Mouse (Mus musculus) MEL (cell line): ENCODE results near the gene Tmem95. TPM values are rescaled to one million over a fixed set of nuclear protein-coding genes. Genes with fewer than 3 reads are reported as not detected.

Experiments
- DNase-seq: peaks from one replicate; pipeline ENCODE4 v3.0.0; 2011; ENCODE audit warnings: low read depth, low spot score
- H3K27ac ChIP-seq: 2 replicates; pipeline ENCODE4 v1.5.1; 2012; ENCODE audit warnings: low read depth, mild to moderate bottlenecking, control low read depth, low read length, moderate library complexity; ENCODE audit not compliant: control insufficient read depth
- H3K27me3 ChIP-seq, 2 experiments: fragments of 150-350 bp in 1 of 2; sonication (generic) in 1 of 2; 2 replicates each; pipeline ENCODE4 v1.6.1; 2012; ENCODE audit warnings: low read length in 2 of 2, mild to moderate bottlenecking in 2 of 2, improper control_type of control experiment in 1 of 2, moderate library complexity in 1 of 2; ENCODE audit not compliant: insufficient read depth in 2 of 2, control insufficient read depth in 1 of 2
- H3K36me3 ChIP-seq, 2 experiments: 2 replicates each; pipeline ENCODE4 v1.6.1; 2012 to 2014; ENCODE audit warnings: low read length in 2 of 2, improper control_type of control experiment in 1 of 2, inconsistent platforms in 1 of 2, mild to moderate bottlenecking in 1 of 2; ENCODE audit not compliant: insufficient read depth in 2 of 2, control insufficient read depth in 1 of 2
- H3K4me1 ChIP-seq, 2 experiments: fragments of 150-350 bp in 1 of 2; sonication (generic) in 1 of 2; 2 replicates each; pipeline ENCODE4 v1.6.1; 2012; ENCODE audit warnings: low read length in 2 of 2, improper control_type of control experiment in 1 of 2, mild to moderate bottlenecking in 1 of 2; ENCODE audit not compliant: insufficient read depth in 2 of 2, control insufficient read depth in 1 of 2
- H3K4me3 ChIP-seq, 2 experiments: fragments of 150-350 bp in 1 of 2; sonication (generic) in 1 of 2; 2 replicates each; pipeline ENCODE4 v1.5.1; 2012; ENCODE audit warnings: low read depth in 2 of 2, low read length in 2 of 2, mild to moderate bottlenecking in 2 of 2, moderate library complexity in 2 of 2, control low read depth in 1 of 2, improper control_type of control experiment in 1 of 2; ENCODE audit not compliant: control insufficient read depth in 1 of 2, insufficient read depth in 1 of 2
- H3K79me2 ChIP-seq: 2 replicates; pipeline ENCODE4 v1.6.1; 2012; ENCODE audit warnings: mild to moderate bottlenecking, low read length, moderate library complexity; ENCODE audit not compliant: control insufficient read depth, poor library complexity, insufficient read depth
- H3K9ac ChIP-seq: 2 replicates; pipeline ENCODE4 v1.6.1; 2012; ENCODE audit warnings: low read depth, mild to moderate bottlenecking, control low read depth, low read length, moderate library complexity; ENCODE audit not compliant: control insufficient read depth, poor library complexity, severe bottlenecking
- H3K9me3 ChIP-seq: fragments of 150-350 bp; sonication (generic); replicated peaks from 2 replicates; pipeline ENCODE4 v1.6.1; 2012; ENCODE audit warnings: mild to moderate bottlenecking, low read length, improper control_type of control experiment, moderate library complexity; ENCODE audit not compliant: insufficient read depth
- BHLHE40 ChIP-seq: IDR thresholded peaks from 2 replicates; pipeline ENCODE4 v1.6.1; 2012; ENCODE audit warnings: low read depth, mild to moderate bottlenecking, inconsistent platforms, low read length, improper control_type of control experiment, borderline replicate concordance
- CHD2 ChIP-seq: IDR thresholded peaks from 2 replicates; pipeline ENCODE4 v1.6.1; 2011; ENCODE audit warnings: low read length, improper control_type of control experiment
- CTCF ChIP-seq, 3 experiments: IDR thresholded peaks in 2 of 3; conservative IDR thresholded peaks in 1 of 3; 2 replicates each; pipeline ENCODE4 v1.5.1; 2011 to 2012; ENCODE audit warnings: low read length in 3 of 3, low read depth in 2 of 3, mild to moderate bottlenecking in 2 of 3, improper control_type of control experiment in 1 of 3, inconsistent platforms in 1 of 3, mixed read lengths in 1 of 3, moderate library complexity in 1 of 3; ENCODE audit not compliant: control insufficient read depth in 1 of 3, insufficient read depth in 1 of 3, poor library complexity in 1 of 3, severe bottlenecking in 1 of 3
- ELF1 ChIP-seq: IDR thresholded peaks from 2 replicates; pipeline ENCODE4 v1.6.1; 2014; ENCODE audit warnings: low read depth, mild to moderate bottlenecking, inconsistent platforms, low read length, improper control_type of control experiment, moderate library complexity
- EP300 ChIP-seq, 2 experiments: IDR thresholded peaks; 2 replicates each; pipeline ENCODE4 v1.6.1; 2011; ENCODE audit warnings: improper control_type of control experiment in 2 of 2, low read length in 2 of 2, low read depth in 1 of 2, mild to moderate bottlenecking in 1 of 2
- ETS1 ChIP-seq: IDR thresholded peaks from 2 replicates; pipeline ENCODE4 v1.6.1; 2012; ENCODE audit warnings: low read depth, mild to moderate bottlenecking, inconsistent platforms, low read length, improper control_type of control experiment, moderate library complexity
- HCFC1 ChIP-seq: IDR thresholded peaks from 2 replicates; pipeline ENCODE4 v1.6.1; 2012; ENCODE audit warnings: low read depth, mild to moderate bottlenecking, inconsistent platforms, low read length, improper control_type of control experiment, moderate library complexity
- JUND ChIP-seq: IDR thresholded peaks from 2 replicates; pipeline ENCODE4 v1.6.1; 2011; ENCODE audit warnings: low read depth, mild to moderate bottlenecking, improper control_type of control experiment, low read length
- KAT2A ChIP-seq: conservative IDR thresholded peaks from 2 replicates; pipeline ENCODE4 v1.6.1; 2012; ENCODE audit warnings: low read depth, low read length, improper control_type of control experiment, inconsistent platforms
- MAFK ChIP-seq: IDR thresholded peaks from 2 replicates; pipeline ENCODE4 v1.6.1; 2011; ENCODE audit warnings: low read depth, mild to moderate bottlenecking, low read length, improper control_type of control experiment, borderline replicate concordance
- MAX ChIP-seq: IDR thresholded peaks from 2 replicates; pipeline ENCODE4 v1.6.1; 2011; ENCODE audit warnings: low read length, improper control_type of control experiment
- MAZ ChIP-seq: IDR thresholded peaks from 2 replicates; pipeline ENCODE4 v1.6.1; 2012; ENCODE audit warnings: low read depth, mild to moderate bottlenecking, inconsistent platforms, low read length, improper control_type of control experiment
- MXI1 ChIP-seq: IDR thresholded peaks from 2 replicates; pipeline ENCODE4 v1.6.1; 2011; ENCODE audit warnings: mild to moderate bottlenecking, low read depth, low read length, improper control_type of control experiment
- MYC ChIP-seq: IDR thresholded peaks from 2 replicates; pipeline ENCODE4 v1.6.1; 2011; ENCODE audit warnings: low read depth, mild to moderate bottlenecking, low read length, improper control_type of control experiment, moderate library complexity
- NELFE ChIP-seq: IDR thresholded peaks from 2 replicates; pipeline ENCODE4 v1.6.1; 2011; ENCODE audit warnings: low read depth, low read length, improper control_type of control experiment
- NRF1 ChIP-seq: IDR thresholded peaks from 2 replicates; pipeline ENCODE4 v1.6.1; 2014; ENCODE audit warnings: low read depth, mild to moderate bottlenecking, inconsistent platforms, low read length, improper control_type of control experiment, moderate library complexity; ENCODE audit not compliant: poor library complexity, insufficient read depth, severe bottlenecking
- POLR2A ChIP-seq, 2 experiments: IDR thresholded peaks; 2 replicates each; pipeline ENCODE4 v1.6.1; 2011 to 2012; ENCODE audit warnings: low read length in 2 of 2, mild to moderate bottlenecking in 2 of 2, control low read depth in 1 of 2, improper control_type of control experiment in 1 of 2, low read depth in 1 of 2, moderate library complexity in 1 of 2; ENCODE audit not compliant: control insufficient read depth in 1 of 2, insufficient read depth in 1 of 2, poor library complexity in 1 of 2
- POLR2AphosphoS2 ChIP-seq: IDR thresholded peaks from 2 replicates; pipeline ENCODE4 v1.6.1; 2011; ENCODE audit warnings: low read length, improper control_type of control experiment
- POLR2AphosphoS5 ChIP-seq: IDR thresholded peaks from 2 replicates; pipeline ENCODE4 v1.6.1; 2012; ENCODE audit warnings: low read depth, borderline replicate concordance, mild to moderate bottlenecking, inconsistent platforms, low read length, moderate library complexity, mixed read lengths
- RCOR1 ChIP-seq: IDR thresholded peaks from 2 replicates; pipeline ENCODE4 v1.6.1; 2012; ENCODE audit warnings: low read depth, mild to moderate bottlenecking, inconsistent platforms, low read length, improper control_type of control experiment
- SIN3A ChIP-seq: IDR thresholded peaks from 2 replicates; pipeline ENCODE4 v1.6.1; 2012; ENCODE audit warnings: low read length, improper control_type of control experiment, inconsistent platforms
- SMC3 ChIP-seq: IDR thresholded peaks from 2 replicates; pipeline ENCODE4 v1.6.1; 2011; ENCODE audit warnings: low read depth, low read length, improper control_type of control experiment
- TAL1 ChIP-seq: IDR thresholded peaks from 2 replicates; pipeline ENCODE4 v1.6.1; 2012; ENCODE audit warnings: mild to moderate bottlenecking, inconsistent platforms, low read length, moderate library complexity, mixed read lengths
- TBP ChIP-seq: IDR thresholded peaks from 2 replicates; pipeline ENCODE4 v1.8.0; 2011; ENCODE audit warnings: low read depth, low read length, improper control_type of control experiment
- TCF12 ChIP-seq: IDR thresholded peaks from 2 replicates; pipeline ENCODE4 v1.6.1; 2014; ENCODE audit warnings: low read depth, mild to moderate bottlenecking, inconsistent platforms, low read length, improper control_type of control experiment, moderate library complexity
- USF1 ChIP-seq: IDR thresholded peaks from 2 replicates; pipeline ENCODE4 v1.6.1; 2014; ENCODE audit warnings: low read depth, mild to moderate bottlenecking, inconsistent platforms, low read length, improper control_type of control experiment, moderate library complexity
- USF2 ChIP-seq, 2 experiments: IDR thresholded peaks; 2 replicates each; pipeline ENCODE4 v1.6.1; 2011 to 2012; ENCODE audit warnings: improper control_type of control experiment in 2 of 2, low read length in 2 of 2, borderline replicate concordance in 1 of 2, inconsistent platforms in 1 of 2, low read depth in 1 of 2, mild to moderate bottlenecking in 1 of 2; ENCODE audit not compliant: insufficient read depth in 1 of 2
- ZKSCAN1 ChIP-seq: IDR thresholded peaks from 2 replicates; pipeline ENCODE4 v1.6.1; 2012; ENCODE audit warnings: low read depth, mild to moderate bottlenecking, inconsistent platforms, low read length, improper control_type of control experiment, moderate library complexity
- ZMIZ1 ChIP-seq: IDR thresholded peaks from 2 replicates; pipeline ENCODE4 v1.6.1; 2012; ENCODE audit warnings: low read depth, mild to moderate bottlenecking, inconsistent platforms, low read length, improper control_type of control experiment, moderate library complexity
- ZNF384 ChIP-seq: IDR thresholded peaks from 2 replicates; pipeline ENCODE4 v1.6.1; 2012; ENCODE audit warnings: low read depth, mild to moderate bottlenecking, inconsistent platforms, low read length, improper control_type of control experiment
- polyA plus RNA-seq, 2 experiments: library from polyadenylated mRNA; stranded (reverse) in 1 of 2; unstranded in 1 of 2; fragments of >175 nt in 1 of 2; fragments of >200 nt in 1 of 2; gene quantifications; 2 replicates each; pipeline versions ENCODE4 v1.2.1 to v1.2.4; 2012; ENCODE audit warnings: low replicate concordance in 2 of 2, low read depth in 1 of 2; ENCODE audit not compliant: insufficient read length in 2 of 2, insufficient read depth in 1 of 2, missing spikeins in 1 of 2
- total RNA-seq: library from RNA; depleted of rRNA; stranded (reverse); fragments of 300-350 nt; gene quantifications from 2 replicates; pipeline ENCODE4 v1.2.3, GENCODE M21; 2012

Gene Tmem95
- total and polyA plus RNA-seq, 3 experiments, result not detected

DNA sequence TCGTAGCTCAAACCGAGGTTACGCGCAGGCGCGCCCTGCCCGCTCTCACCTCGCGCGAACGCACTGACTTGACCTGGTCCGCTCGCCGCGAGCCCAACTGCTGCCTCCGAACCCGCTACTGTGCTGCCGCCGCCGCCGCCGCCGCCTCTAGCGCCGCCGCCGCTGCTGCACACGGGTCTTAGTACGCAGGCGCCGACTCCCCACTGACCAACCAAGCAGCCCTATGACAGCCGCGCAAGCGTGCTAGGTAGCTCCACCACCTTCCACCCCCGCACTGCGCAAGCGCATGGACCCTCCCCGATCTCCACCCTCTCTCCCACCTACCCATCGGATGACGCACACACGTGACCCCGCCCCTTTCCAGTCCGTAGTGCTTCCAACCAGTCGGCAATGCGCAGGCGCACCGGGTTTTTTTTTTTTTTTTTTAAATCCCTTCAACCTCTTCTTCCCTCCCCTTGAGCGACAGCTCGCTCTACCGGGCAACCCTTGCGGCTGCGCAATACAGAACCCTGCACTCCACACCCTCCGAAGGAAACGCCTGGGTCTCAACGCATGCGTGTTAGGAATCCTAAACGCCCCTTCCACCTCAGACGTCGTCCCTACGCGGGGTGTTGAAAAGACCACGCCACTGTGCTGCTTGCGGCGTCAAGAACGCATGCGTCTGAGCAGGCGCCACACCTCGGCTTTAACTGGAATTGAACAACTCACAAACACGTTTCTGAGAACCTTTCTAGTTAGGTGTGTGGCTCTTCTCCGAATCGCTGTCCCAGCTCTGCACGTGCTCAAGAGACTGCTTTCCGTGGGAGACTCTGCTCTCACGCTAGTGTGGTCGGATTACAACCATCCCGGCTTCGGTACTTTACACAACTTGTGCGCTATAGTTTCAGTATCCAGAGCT is 43.5 kb upstream of the Tmem95 start, which contains the start of gene Eif5a:
TSS of gene Eif5a (minus strand) at position 845 of the 898 bp plus-strand sequence.
- Histone ChIP-seq H3K27me3 (no peaks in the 10 kb centered on the region), H3K79me2 (peaks cover 42% of the 10 kb centered on the region), H3K4me1 (peaks cover 13 to 35% of the 10 kb centered on the region in 2 experiments), H3K9ac (peak within 1 kb of the TSS; percentile 89), H3K4me3 (peak within 1 kb of the TSS; percentile 77 to 96), H3K27ac (peak within 1 kb of the TSS; percentile 98), H3K36me3 (peaks cover 22 to 46% of the 10 kb centered on the region in 2 experiments), H3K9me3 (no peaks in the 10 kb centered on the region)
- peak; percentile 100 for DNase-seq
- TF ChIP-seq NRF1 (peak; percentile 80), HCFC1 (peak; percentile 84; the same call in 1 of the 2 replicates), MAX (peak; percentile 98), POLR2AphosphoS2 (peak; percentile 99), MAZ (peak; percentile 56), SMC3 (peak; percentile 21; the same call in 1 of the 2 replicates), CHD2 (no peak), KAT2A (no peak; the same call in 1 of the 2 replicates), ELF1 (peak; percentile 67), TCF12 (peak; percentile 70), MAFK (no peak), ETS1 (peak; percentile 58), USF2 (IDR thresholded peaks at IDR 0.05; ENCODE audit: borderline replicate concordance in 1 of 2, insufficient read depth in 1 of 2, low read depth in 1 of 2, low read length in 2 of 2) (peak; percentile 67 to 86; a peak in 3 of 4 replicates), TAL1 (no peak), MXI1 (peak; percentile 98), TBP (peak; percentile 86), EP300 (IDR thresholded peaks at IDR 0.05; ENCODE audit: low read depth in 1 of 2, low read length in 2 of 2) (0 out of 4 replicates have a peak, but pooled peaks of 1 of the 2 experiments have one; percentile 26), POLR2AphosphoS5 (peak; percentile 88; the same call in 1 of the 2 replicates), ZMIZ1 (peak; percentile 95), RCOR1 (no peak; the same call in 1 of the 2 replicates), NELFE (peak; percentile 95), SIN3A (peak; percentile 96), ZKSCAN1 (peak; percentile 66; the same call in 1 of the 2 replicates), POLR2A (IDR thresholded peaks at IDR 0.05; ENCODE audit: control insufficient read depth in 1 of 2, insufficient read depth in 1 of 2, low read depth in 1 of 2, low read length in 2 of 2, poor library complexity in 1 of 2) (peak; percentile 95 to 99), CTCF (IDR thresholded peaks at IDR 0.05 in 2 of 3, conservative IDR thresholded peaks at IDR 0.05 in 1 of 3; ENCODE audit: control insufficient read depth in 1 of 3, insufficient read depth in 1 of 3, low read depth in 2 of 3, low read length in 3 of 3, poor library complexity in 1 of 3, severe bottlenecking in 1 of 3) (peak; percentile 49 to 62 (median 59)), BHLHE40 (peak; percentile 94), JUND (no peak), ZNF384 (peak; percentile 100), MYC (peak; percentile 100), USF1 (peak; percentile 97)
